Mouse (Mus musculus) induced T-regulatory cell, adult 2 months (primary cell): ENCODE data around the gene Ganc.

Source experiments
- DNase-seq: peaks from one replicate; pipeline ENCODE4 v3.0.0-alpha.2; 2012; ENCODE audit warnings: low read depth

Ganc gene

DNA sequence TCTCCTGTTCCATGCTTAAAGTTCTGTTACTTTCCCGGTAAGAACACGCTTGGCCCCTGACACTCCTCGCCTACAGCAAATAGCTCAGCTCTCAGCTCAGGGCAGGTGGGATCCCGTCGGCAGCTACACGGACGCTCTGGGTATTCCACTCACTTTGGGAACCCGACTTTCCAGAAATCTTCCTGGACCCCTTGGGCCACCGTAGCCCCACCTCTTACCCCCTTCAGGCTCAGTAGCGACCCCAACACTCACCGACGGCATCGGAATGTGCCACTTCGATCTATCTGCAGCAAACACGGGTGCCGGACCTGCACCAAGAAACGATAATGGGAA is at the start of gene Ganc:
TSS of gene Ganc (plus strand) at position 244 of the 333 bp plus-strand sequence.
- DNase-seq, result no peak

DNA sequence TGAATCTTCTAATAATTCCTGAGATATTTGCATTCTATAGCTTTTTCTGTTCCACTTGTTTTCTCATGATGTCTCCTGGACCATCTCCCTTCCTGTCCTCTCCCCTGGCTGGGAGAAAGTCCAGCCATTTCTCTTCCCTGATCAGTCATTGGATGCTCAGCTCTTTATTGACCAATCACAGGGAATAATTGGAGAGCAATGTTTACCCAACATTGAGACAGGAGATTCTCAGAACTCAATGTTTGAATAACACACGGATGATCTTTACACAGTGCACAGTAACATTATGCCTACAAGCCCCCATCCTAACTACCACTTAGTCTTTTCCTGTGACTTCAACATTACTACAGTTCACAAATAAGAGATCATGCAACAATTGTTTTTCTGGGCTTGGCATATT is 43.3 kb upstream of the Ganc start:
- DNase-seq, result no peak

GRCm38 (mm10) chr2:120366501-120366900 is 37.2 kb upstream of the Ganc start:
- DNase-seq, result no peak

DNA sequence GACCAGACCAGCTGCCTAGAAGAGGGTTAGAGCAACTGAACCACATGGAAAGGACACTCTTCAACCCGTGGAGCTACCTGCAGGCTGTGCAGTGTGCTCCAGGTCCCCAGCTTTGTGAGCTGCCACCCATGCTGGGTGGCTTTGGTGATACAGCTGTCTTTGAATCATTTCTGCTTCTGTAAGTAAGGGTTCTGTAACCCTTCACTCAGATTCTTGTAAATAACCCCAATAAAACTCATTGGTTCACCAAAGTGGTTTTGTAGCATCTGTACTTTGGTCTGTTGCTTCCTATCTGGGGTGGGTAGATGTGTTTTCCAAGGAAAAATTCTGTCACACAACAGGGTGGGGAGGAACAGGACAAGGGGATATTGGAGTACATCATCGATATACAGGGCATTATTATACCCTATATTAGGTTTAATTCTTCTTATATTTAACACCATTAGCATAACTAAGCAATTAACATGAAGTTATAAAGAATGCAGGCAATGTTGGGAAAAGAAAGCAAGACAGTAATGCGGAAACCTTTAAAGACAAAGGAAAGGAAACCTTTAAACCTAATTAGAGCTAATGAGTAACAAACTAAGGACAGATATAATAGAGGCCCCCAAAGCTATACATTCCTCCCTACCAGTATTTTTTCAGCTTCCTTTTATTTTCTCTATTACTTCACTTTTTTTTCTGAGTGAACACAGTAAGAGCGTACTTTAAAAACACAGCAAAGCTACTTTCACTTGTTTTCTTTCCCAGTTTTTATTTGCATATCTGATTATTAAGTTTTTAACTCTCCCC is 36.1 kb upstream of the Ganc start:
- no peak for DNase-seq

- DNase-seq, result no peak
These were observed 29.8 kb upstream of the Ganc start for GRCm38 (mm10) chr2:120373858-120374257.

- DNase-seq, result no peak
These were observed 17.4 kb upstream of the Ganc start for GRCm38 (mm10) chr2:120386264-120386663.

- no peak for DNase-seq
These were observed 16.4 kb upstream of the Ganc start for GRCm38 (mm10) chr2:120387291-120387690.

GRCm38 (mm10) chr2:120389376-120389775 is 14.3 kb upstream of the Ganc start:
- DNase-seq, result no peak

DNA sequence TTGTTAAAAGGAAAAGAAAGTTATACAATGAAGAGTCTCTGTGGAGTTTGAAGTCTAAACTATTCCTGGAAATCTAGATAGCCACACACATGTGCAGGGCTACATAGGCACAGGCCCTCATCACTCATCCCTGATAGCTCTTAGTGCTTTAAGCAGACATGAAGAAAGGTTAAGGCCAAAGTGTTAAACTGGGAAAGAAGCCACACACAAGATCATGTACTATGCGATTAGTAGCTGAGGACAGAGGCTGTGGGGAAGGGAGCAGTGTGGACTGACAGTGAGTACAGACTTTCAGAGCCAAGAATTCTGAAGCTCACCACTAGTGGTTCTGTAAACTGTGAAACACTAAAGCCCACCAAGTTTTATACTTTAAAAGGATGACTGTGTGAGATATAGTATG is 12.8 kb upstream of the Ganc start:
- DNase-seq, result no peak

DNA sequence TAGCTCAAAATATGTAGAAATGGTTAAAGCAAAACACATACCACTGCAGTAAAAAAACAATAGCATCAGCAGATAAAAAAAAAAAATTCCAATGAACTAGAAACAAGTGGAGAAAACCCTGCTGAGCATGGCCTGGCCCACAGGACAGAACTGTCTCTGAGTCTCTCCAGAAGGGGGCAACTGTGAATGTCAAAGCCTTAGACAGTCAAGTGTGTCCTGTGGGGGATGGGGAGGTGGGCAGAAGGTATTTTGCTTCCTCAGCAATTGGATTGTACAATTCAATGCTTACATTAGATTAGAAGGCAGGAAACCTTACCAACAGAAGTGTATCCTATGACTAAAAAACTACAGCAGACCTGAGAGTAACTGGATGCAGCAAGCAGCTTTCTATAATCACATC is 11.3 kb upstream of the Ganc start:
- no peak for DNase-seq

DNA sequence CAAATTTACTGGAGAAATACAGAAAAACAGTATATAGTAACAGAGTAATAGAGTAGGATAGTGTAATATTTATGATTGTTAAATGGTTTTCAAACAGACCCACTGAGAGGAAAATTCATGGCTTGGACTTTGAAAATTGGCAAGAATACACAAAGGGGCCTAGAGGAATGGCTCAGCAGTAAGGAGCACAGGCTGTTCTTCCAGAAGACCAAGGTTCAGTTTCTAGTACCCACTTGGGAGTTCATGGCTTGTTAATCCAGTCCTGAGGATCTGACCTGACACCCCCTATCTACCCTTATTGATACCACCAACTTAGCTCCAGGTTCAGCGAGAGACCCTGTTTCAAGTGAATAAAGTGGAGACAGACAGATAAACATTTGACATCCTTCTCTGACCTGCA is 5.7 kb upstream of the Ganc start:
- DNase-seq, result no peak

DNA sequence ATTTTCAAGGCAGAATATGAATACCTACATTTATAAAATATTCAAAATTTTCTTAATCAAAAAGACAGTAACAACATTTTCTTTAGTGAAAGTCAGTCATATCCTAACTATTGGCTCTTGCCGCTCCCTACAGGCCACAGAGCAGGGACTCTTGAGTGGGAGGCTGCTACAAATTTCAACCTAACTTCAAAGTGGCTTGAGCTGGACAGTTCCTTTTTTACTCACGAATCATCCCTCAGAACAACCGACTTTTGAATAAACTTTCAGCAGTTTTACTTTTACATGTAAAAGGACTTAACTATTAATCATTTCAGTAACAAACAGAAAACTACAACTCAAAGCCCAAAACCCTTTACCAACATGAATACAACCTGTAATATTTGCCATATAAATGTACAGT is 883 bp upstream of the Ganc start:
- peak; percentile 14 for DNase-seq

DNA sequence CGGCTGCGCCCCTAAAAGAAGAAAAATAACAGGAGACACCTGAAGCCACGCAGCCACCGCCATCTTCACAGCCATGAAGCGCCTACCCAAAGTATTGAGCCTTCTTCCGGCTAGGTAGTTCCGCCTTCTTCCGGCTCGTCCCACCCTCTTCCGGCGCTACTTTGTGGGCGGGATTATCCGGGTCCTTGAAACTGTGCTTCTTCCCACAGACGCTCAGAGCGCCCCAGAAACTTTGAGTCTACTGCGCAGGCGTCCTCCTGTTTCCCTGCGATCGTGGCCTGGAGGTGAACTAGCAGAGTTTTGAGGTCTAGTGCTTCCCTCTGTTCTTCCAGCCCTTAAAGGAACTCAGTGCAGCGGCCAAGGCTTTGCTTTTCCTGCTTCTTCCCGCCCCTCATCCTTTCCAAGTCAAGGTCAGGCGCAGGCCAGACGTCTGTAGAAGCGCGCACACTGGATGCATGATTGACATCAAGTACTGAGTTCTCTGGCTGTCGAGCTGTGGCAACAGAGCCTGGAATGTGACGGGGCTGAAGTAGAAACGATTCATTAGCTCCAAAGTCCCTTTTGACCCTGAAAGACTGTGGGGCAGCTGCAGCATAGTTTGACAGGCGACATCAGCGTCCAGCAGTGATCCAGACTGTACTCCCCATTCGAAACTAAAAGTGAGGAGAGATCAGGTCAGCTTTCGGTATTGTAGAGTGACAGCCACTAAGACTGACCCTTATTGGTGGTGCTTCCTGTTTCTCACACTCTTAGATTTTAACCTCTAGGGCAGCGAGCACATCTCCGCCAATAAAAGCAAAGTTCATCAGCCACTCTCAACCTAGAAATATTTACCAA is 508 bp downstream of the Ganc start, which contains the start of gene Tmem87a:
TSS of gene Tmem87a (minus strand) at position 128 of the 837 bp plus-strand sequence.
- peak; percentile 99 for DNase-seq

- DNase-seq, result no peak
These were observed 1.4 kb downstream of the Ganc start for GRCm38 (mm10) chr2:120404823-120405765.

- no peak for DNase-seq
These were observed 7.5 kb downstream of the Ganc start for GRCm38 (mm10) chr2:120411096-120411628.

DNA sequence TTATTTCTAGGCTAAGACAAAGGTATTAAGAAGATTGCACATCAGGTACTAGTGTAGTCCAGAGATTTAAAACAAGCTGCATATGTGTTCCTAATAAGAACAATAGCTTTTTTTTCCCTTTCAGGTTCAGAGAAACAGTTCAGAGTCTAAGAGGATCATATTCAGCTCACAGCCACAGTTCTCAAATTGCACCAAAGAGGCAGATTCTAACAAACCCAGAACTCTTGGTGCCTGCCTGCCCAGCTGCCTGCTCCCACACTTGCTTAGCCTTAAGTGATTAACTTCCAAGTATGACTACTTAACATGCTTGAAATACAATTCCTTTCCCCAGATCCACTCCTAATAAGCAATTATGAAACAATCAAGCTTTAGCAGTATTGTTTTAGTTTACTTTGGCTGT is 10.4 kb downstream of the Ganc start:
- DNase-seq, result no peak

GRCm38 (mm10) chr2:120414738-120415414 is 11.2 kb downstream of the Ganc start:
- DNase-seq, result no peak

DNA sequence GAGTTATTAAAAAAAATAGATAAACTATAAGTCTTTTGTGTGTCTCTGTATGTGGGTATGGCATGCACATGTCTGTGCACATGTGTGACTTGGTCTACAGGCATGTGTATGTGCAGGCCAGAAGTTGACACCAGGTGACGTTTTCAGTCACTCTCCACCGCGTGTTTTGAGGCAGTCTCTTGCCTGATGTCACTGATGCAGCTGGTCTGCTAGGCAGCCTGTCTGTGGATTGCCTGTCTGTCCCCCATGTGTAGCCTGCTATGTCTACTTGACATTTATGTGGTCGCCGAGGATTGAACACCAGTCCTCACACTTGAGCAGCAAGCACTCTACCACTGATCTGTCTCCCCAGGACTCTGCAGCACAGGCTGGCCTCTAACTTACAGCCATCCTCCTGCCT is 20.7 kb downstream of the Ganc start:
- no peak for DNase-seq

- DNase-seq, result no peak
These were observed 40.8 kb downstream of the Ganc start for GRCm38 (mm10) chr2:120444486-120444885.

DNA sequence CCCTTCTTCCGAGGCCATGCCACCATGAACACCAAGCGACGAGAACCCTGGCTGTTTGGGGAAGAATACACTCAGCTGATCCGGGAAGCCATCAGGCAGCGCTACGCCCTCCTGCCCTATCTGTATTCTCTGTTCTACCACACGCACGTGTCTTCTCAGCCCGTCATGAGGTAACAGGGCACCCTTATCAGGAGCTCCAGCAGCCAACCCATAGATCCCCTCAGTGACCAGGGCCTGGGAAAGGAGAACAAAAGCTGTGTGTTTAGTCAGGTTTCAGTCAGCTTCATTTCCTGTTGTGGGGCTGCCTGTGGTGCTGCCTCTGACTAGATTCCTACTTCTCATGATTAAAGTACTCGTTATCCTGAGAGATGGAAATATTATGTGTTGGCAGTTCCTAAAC is 42.7 kb downstream of the Ganc start:
- no peak for DNase-seq

- no peak for DNase-seq
These were observed 43.6 kb downstream of the Ganc start for GRCm38 (mm10) chr2:120447306-120447705.
